Mouse (Mus musculus): ENCODE measurements at regions not wholly inside any gene's neighbourhood (a gene's known extent, or its start where the extent isn't known, plus 50 kb on each side); places are given as distances from the start of the nearest gene placed in this dataset.

- dilution Hi-C loops (cut with MboI; ENCODE audit: extremely low pct_ligation_motif_present, extremely low pct_unique_long_range_greater_than_20kb, low sequenced_read_pairs), result no loop called here
- H3K9me3 ChIP-seq (replicated peaks; ENCODE audit: low read length), result peaks cover 9% of the 10 kb centered on the region
- H3K27me3 ChIP-seq (replicated peaks), result peaks cover 82% of the 10 kb centered on the region
- H3K9ac ChIP-seq (ENCODE audit: insufficient read depth, low read depth), result no peak overlapping the region
- no peak overlapping the region for H3K4me3 ChIP-seq (replicated peaks in 1 of 3; ENCODE audit: low read depth in 2 of 3, low read length in 2 of 3, poor library complexity in 1 of 3)
- H3K4me1 ChIP-seq (ENCODE audit: control insufficient read depth in 1 of 2, insufficient read depth in 2 of 2), result no peaks in the 10 kb centered on the region
- H3K4me2 ChIP-seq (ENCODE audit: insufficient read depth, low read depth, poor library complexity, severe bottlenecking), result no peak overlapping the region
- in situ Hi-C loops (cut with MboI; ENCODE audit: low pct_ligation_motif_present, low pct_unique_long_range_greater_than_20kb, low sequenced_read_pairs), result no loop called here
- no peak for DNase-seq (ENCODE audit: extremely low read depth)
- H3K36me3 ChIP-seq (replicated peaks in 1 of 2; ENCODE audit: control insufficient read depth in 1 of 2, insufficient read depth in 1 of 2, low read length in 1 of 2), result no peaks in the 10 kb centered on the region
- no peak for TF ChIP-seq TCF12 (IDR thresholded peaks at IDR 0.05; ENCODE audit: low read depth, low read length)
- no peak for TF ChIP-seq ZMIZ1 (IDR thresholded peaks at IDR 0.05; ENCODE audit: low read depth, low read length)
- TF ChIP-seq GABPA (IDR thresholded peaks at IDR 0.05; ENCODE audit: insufficient replicate concordance, low read depth, low read length), result no peak
- TF ChIP-seq ETS1 (conservative IDR thresholded peaks at IDR 0.05; ENCODE audit: low read depth, low read length), result no peak
- TF ChIP-seq HCFC1 (IDR thresholded peaks at IDR 0.05; ENCODE audit: low read depth, low read length), result no peak
- no peak for TF ChIP-seq MEF2A (IDR thresholded peaks at IDR 0.05; ENCODE audit: borderline replicate concordance, low read depth, low read length)
- TF ChIP-seq ZNF384 (IDR thresholded peaks at IDR 0.05; ENCODE audit: low read depth, low read length), result no peak
- H3K27ac ChIP-seq (ENCODE audit: insufficient read depth, low read depth), result no peak overlapping the region
- H3K79me2 ChIP-seq (replicated peaks; ENCODE audit: control insufficient read depth, extremely low read depth, insufficient read depth, poor library complexity, severe bottlenecking), result no peaks in the 10 kb centered on the region
These were observed 236.1 kb upstream of the Zfp637 start for GRCm38 (mm10) chr6:117604834-117605233.

GRCm38 (mm10) chr6:117605685-117606084 lies 235.3 kb upstream of the Zfp637 start:
- no peak overlapping the region for H3K4me3 ChIP-seq (replicated peaks in 1 of 3; ENCODE audit: low read depth in 2 of 3, low read length in 2 of 3, poor library complexity in 1 of 3)
- H3K4me2 ChIP-seq (ENCODE audit: insufficient read depth, low read depth, poor library complexity, severe bottlenecking), result no peak overlapping the region
- in situ Hi-C loops (cut with MboI; ENCODE audit: low pct_ligation_motif_present, low pct_unique_long_range_greater_than_20kb, low sequenced_read_pairs), result no loop called here
- dilution Hi-C loops (cut with MboI; ENCODE audit: extremely low pct_ligation_motif_present, extremely low pct_unique_long_range_greater_than_20kb, low sequenced_read_pairs), result no loop called here
- H3K9ac ChIP-seq (ENCODE audit: insufficient read depth, low read depth), result no peak overlapping the region
- no peaks in the 10 kb centered on the region for H3K79me2 ChIP-seq (replicated peaks; ENCODE audit: control insufficient read depth, extremely low read depth, insufficient read depth, poor library complexity, severe bottlenecking)
- H3K9me3 ChIP-seq (replicated peaks; ENCODE audit: low read length), result peaks cover 9% of the 10 kb centered on the region
- TF ChIP-seq ZC3H11A (IDR thresholded peaks at IDR 0.05; ENCODE audit: low read depth, low read length), result no peak
- TF ChIP-seq MAZ (IDR thresholded peaks at IDR 0.05; ENCODE audit: low read depth, low read length), result no peak
- no peak for TF ChIP-seq GABPA (IDR thresholded peaks at IDR 0.05; ENCODE audit: insufficient replicate concordance, low read depth, low read length)
- TF ChIP-seq MYC (IDR thresholded peaks at IDR 0.05; ENCODE audit: low read depth, low read length), result no peak
- no peak for TF ChIP-seq POLR2A (IDR thresholded peaks at IDR 0.05; ENCODE audit: low read depth, low read length)
- no peak for TF ChIP-seq CHD1 (IDR thresholded peaks at IDR 0.05; ENCODE audit: low read depth, low read length)
- no peak for TF ChIP-seq BHLHE40 (IDR thresholded peaks at IDR 0.05; ENCODE audit: low read depth, low read length)
- TF ChIP-seq ZKSCAN1 (IDR thresholded peaks at IDR 0.05; ENCODE audit: borderline replicate concordance, low read depth, low read length), result no peak
- TF ChIP-seq USF1 (IDR thresholded peaks at IDR 0.05; ENCODE audit: low read depth, low read length), result no peak
- no peak for TF ChIP-seq ZNF384 (IDR thresholded peaks at IDR 0.05; ENCODE audit: low read depth, low read length)
- TF ChIP-seq SIN3A (IDR thresholded peaks at IDR 0.05; ENCODE audit: low read length), result no peak
- TF ChIP-seq TBP (conservative IDR thresholded peaks at IDR 0.05; ENCODE audit: low read depth, low read length), result no peak
- TF ChIP-seq JUND (conservative IDR thresholded peaks at IDR 0.05; ENCODE audit: low read depth, low read length), result no peak
- TF ChIP-seq RCOR1 (conservative IDR thresholded peaks at IDR 0.05; ENCODE audit: low read depth, low read length), result no peak
- TF ChIP-seq PAX5 (IDR thresholded peaks at IDR 0.05; ENCODE audit: low read length), result no peak
- no peak for TF ChIP-seq NRF1 (IDR thresholded peaks at IDR 0.05; ENCODE audit: low read depth, low read length)
- no peak for TF ChIP-seq MEF2A (IDR thresholded peaks at IDR 0.05; ENCODE audit: borderline replicate concordance, low read depth, low read length)
- no peak for TF ChIP-seq HCFC1 (IDR thresholded peaks at IDR 0.05; ENCODE audit: low read depth, low read length)
- no peak for TF ChIP-seq EP300 (IDR thresholded peaks at IDR 0.05; ENCODE audit: low read length)
- H3K27ac ChIP-seq (ENCODE audit: insufficient read depth, low read depth), result no peak overlapping the region
- H3K27me3 ChIP-seq (replicated peaks), result peaks cover 90% of the 10 kb centered on the region
- no peaks in the 10 kb centered on the region for H3K36me3 ChIP-seq (replicated peaks in 1 of 2; ENCODE audit: control insufficient read depth in 1 of 2, insufficient read depth in 1 of 2, low read length in 1 of 2)
- no peak for DNase-seq (ENCODE audit: extremely low read depth)
- H3K4me1 ChIP-seq (ENCODE audit: control insufficient read depth in 1 of 2, insufficient read depth in 2 of 2), result no peaks in the 10 kb centered on the region
